Mouse (Mus musculus) right cerebral cortex, adult 2 months (tissue): ENCODE measurements at regions not wholly inside any gene's neighbourhood (a gene's known extent, or its start where the extent isn't known, plus 50 kb on each side); places are given as distances from the start of the nearest gene placed in this dataset.

ENCODE experiments used
- DNase-seq, 2 experiments: peaks; one replicate each; pipeline ENCODE4 v3.0.0; 2021 to 2022; ENCODE audit warnings: low spot score in 2 of 2

DNA sequence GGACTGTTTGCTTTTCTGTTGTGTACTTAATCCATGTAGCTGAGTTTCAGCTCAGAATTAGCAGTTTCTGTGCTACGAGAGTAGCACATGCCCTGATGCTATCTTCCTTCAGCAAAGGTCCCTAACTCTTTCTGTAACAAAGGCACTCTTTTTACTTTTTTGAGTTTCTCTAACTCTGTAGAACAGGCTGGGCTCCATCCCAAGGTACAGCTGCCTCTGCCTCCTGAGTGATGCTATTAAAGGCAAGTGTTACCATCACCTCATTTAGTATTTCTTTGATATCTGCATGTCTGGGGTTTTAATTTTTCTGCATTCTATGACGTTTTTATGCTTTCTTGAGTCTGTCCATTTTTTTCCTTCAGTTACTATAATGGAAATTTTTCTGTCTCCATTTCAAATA lies 853.9 kb downstream of the Edem1 start:
- peak in 1 of 2 experiments; percentile 3 for DNase-seq

GRCm38 (mm10) chr6:109730026-109730425 lies 901.6 kb downstream of the Edem1 start:
- peak in 1 of 2 experiments; percentile 25 for DNase-seq

DNA sequence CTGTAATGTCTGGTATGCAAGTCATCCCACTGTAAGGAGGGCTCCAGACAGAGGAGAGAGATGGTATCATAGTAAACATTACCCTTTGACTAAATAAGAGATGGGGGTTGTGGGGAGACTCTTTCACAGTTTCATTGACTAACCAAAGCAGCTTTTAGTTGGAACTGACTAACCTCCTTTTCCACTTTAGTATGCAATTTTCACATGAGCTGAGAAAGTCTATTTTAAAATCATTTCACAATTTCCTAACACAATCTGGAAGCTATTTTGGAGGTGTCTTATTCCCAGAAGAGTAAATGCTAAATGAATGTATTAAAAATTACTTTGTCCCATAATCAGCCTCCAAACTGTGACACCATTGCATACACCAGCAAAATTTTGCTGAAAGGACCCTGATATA lies 904.7 kb upstream of the Grm7 start:
- no peak for DNase-seq
